Mouse (Mus musculus): Measurements from ENCODE around the gene Slc2a13. TPM values are rescaled to one million over a fixed set of nuclear protein-coding genes. Genes with fewer than 3 reads are reported as not detected.

Gene Slc2a13
- polyA plus RNA-seq, 1 experiment = 6.3 TPM

- peak; percentile 70 for DNase-seq (ENCODE audit: low read depth)
- no peak for TF ChIP-seq CTCF (IDR thresholded peaks at IDR 0.05; ENCODE audit: borderline replicate concordance, extremely low read depth, insufficient read depth, insufficient read length)
- no peak for TF ChIP-seq POLR2A (IDR thresholded peaks at IDR 0.05; ENCODE audit: borderline replicate concordance, extremely low read depth, insufficient read depth, insufficient read length, poor library complexity, severe bottlenecking)
Observed at GRCm38 (mm10) chr15:91372464-91373202, 200.4 kb downstream of the Slc2a13 start.

DNA sequence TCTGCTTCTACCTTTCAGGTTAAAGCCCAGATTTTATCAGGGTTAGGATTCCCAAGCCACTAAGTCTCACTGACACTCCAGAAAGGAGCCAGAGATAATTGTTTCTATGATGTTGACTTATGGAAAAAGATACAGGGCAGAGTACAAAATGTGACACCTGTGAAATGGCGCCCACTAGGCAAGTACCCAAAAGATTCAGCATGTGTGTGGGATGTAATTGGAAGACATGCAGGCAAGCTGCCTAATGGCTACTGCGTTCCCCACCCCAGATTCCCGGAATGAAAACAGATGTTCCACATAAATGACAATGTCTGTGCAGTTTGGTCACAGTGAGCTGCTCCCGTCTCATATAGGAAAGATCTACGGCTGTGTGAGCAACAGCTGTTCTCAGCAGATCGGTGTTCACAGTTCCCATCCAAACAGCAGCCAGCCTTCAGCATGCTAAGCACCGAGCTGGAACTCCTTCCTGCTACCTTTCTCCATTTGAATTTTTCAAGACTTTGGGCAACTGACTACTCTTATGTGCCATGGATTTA, 201.1 kb downstream of the Slc2a13 start:
- DNase-seq (ENCODE audit: low read depth) = peak; percentile 66
- TF ChIP-seq POLR2A (IDR thresholded peaks at IDR 0.05; ENCODE audit: borderline replicate concordance, extremely low read depth, insufficient read depth, insufficient read length, poor library complexity, severe bottlenecking) = no peak
- TF ChIP-seq CTCF (IDR thresholded peaks at IDR 0.05; ENCODE audit: borderline replicate concordance, extremely low read depth, insufficient read depth, insufficient read length) = no peak

DNA sequence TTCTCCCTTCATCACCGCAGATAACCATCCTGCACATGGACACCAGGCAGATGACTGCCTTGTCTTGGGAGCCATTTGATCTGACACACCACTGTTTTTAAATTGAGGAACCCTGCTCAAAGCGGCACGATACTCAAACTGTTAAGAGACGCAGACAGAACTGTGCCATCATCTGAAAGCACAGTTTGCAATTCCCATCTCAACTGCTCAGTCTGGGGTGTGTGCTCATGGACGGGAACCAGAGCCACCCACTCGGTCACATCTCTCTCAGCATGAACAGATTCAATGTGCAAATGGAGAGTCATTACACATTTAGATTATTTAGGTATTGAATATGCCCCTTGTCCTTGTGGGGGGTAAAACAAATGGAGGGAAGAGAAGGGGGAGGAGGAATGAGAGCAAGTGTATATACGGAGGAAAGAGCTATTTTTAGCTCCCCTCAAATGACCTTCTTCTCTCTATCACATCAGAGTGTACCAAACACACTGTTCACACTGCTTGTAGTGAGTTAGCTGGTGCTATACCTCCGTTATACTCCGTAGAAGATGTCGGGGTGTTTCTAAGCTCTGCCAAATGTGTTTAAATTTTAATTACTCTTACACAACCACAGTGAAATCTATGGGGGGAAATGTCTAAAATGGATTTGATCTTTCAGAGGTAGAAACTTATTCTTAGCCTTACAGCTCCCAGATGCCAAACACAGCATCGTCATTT, 203.2 kb downstream of the Slc2a13 start:
- peak; percentile 19 for DNase-seq (ENCODE audit: low read depth)
- no peak for TF ChIP-seq POLR2A (IDR thresholded peaks at IDR 0.05; ENCODE audit: borderline replicate concordance, extremely low read depth, insufficient read depth, insufficient read length, poor library complexity, severe bottlenecking)

- TF ChIP-seq POLR2A (IDR thresholded peaks at IDR 0.05; ENCODE audit: borderline replicate concordance, extremely low read depth, insufficient read depth, insufficient read length, poor library complexity, severe bottlenecking) = no peak
- TF ChIP-seq CTCF (IDR thresholded peaks at IDR 0.05; ENCODE audit: borderline replicate concordance, extremely low read depth, insufficient read depth, insufficient read length) = no peak
- no peak for DNase-seq (ENCODE audit: low read depth)
Observed at GRCm38 (mm10) chr15:91360495-91360894, 212.6 kb downstream of the Slc2a13 start.

DNA sequence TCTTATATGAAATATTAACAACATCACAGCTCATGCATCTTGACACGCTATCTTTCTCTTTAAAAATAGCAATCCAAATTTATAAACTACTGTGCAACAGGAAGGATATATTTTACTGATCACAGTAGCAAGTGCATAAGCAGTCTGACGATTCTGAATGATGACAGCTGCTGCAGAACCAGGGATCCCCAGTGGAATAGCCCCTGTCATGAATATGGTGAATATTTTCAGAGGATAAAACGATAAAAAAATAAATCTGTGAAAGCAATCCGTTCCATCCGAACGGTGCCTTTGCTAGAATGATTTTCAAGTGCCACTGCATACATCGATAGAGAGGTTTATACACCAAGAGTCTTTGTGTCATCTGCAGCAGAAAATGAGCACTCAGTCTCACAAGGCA, 222.1 kb downstream of the Slc2a13 start:
- DNase-seq (ENCODE audit: low read depth) = peak; percentile 58
- TF ChIP-seq CTCF (IDR thresholded peaks at IDR 0.05; ENCODE audit: borderline replicate concordance, extremely low read depth, insufficient read depth, insufficient read length) = no peak
- no peak for TF ChIP-seq POLR2A (IDR thresholded peaks at IDR 0.05; ENCODE audit: borderline replicate concordance, extremely low read depth, insufficient read depth, insufficient read length, poor library complexity, severe bottlenecking)

DNA sequence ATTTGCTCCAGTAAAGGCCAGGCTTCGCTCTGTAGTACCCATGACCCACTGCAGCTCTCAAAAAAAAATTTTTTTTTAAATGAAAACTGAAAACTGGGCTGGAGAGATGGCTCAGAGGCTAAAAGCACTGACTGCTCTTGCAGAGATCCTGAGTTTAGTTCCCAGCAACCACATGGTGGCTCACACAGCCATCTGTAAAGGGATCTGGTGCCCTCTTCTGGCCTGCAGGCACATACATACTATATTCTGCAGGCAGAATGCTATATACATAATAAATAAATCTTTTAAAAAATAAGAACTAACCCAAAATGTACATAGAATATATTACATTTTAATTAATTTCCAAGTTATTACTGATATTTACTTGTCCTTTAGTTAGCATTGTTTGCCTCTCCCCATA, 234.7 kb downstream of the Slc2a13 start:
- TF ChIP-seq POLR2A (IDR thresholded peaks at IDR 0.05; ENCODE audit: borderline replicate concordance, extremely low read depth, insufficient read depth, insufficient read length, poor library complexity, severe bottlenecking) (no peak), CTCF (IDR thresholded peaks at IDR 0.05; ENCODE audit: borderline replicate concordance, extremely low read depth, insufficient read depth, insufficient read length) (peak; percentile 8; the same call in 1 of the 2 replicates)

DNA sequence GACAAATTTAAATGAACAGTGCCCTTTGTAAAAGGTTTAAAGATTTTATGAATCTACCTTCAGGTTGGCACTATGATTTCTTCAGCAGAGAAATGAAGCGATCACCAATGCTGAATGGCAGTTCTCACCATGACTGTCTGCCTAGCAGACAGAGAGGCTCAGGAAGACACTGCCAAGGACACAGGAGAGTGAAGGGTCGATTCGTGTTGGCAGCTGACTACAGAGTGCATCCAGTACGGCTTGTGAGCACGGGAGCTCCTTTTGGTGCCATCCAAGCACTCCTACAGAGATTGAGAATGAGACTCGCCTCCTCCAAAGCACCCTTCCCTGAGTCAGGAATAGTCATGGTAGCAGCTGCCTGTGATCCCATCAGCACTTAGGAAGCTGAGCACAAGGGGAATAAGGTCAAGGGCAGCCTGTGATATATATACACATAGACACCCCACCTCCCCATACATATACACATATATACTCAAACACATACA, 238.6 kb downstream of the Slc2a13 start:
- DNase-seq (ENCODE audit: low read depth) = no peak
- no peak for TF ChIP-seq POLR2A (IDR thresholded peaks at IDR 0.05; ENCODE audit: borderline replicate concordance, extremely low read depth, insufficient read depth, insufficient read length, poor library complexity, severe bottlenecking)
- TF ChIP-seq CTCF (IDR thresholded peaks at IDR 0.05; ENCODE audit: borderline replicate concordance, extremely low read depth, insufficient read depth, insufficient read length) = no peak

More for the DNA sequence above, 234.7 kb downstream of the Slc2a13 start:
- peak; percentile 38 for DNase-seq (ENCODE audit: low read depth)

DNA sequence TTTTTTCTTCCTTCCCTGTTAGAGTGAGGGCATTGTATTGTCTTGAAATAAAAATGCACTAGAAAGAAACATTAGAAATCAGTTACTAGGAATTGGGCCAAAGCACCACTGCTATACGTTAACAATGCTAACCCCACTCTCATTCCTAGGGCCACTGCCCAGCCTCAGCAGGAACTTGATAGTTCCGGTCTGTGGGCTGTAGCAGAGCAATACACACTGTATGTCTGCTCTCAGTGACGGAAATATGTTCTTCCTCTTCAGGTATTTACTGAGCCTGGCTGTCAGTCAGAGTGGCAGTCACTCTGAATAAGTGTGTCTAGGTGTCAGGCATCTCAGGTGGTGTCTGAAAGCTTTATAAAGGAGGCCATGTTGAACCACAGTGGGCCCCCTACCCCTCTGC, 245.3 kb downstream of the Slc2a13 start:
- TF ChIP-seq POLR2A (IDR thresholded peaks at IDR 0.05; ENCODE audit: borderline replicate concordance, extremely low read depth, insufficient read depth, insufficient read length, poor library complexity, severe bottlenecking) (no peak), CTCF (IDR thresholded peaks at IDR 0.05; ENCODE audit: borderline replicate concordance, extremely low read depth, insufficient read depth, insufficient read length) (no peak)
- DNase-seq (ENCODE audit: low read depth) = no peak

- TF ChIP-seq POLR2A (IDR thresholded peaks at IDR 0.05; ENCODE audit: borderline replicate concordance, extremely low read depth, insufficient read depth, insufficient read length, poor library complexity, severe bottlenecking) = no peak
- TF ChIP-seq CTCF (IDR thresholded peaks at IDR 0.05; ENCODE audit: borderline replicate concordance, extremely low read depth, insufficient read depth, insufficient read length) = no peak
- no peak for DNase-seq (ENCODE audit: low read depth)
Observed at GRCm38 (mm10) chr15:91327023-91327422, 246.0 kb downstream of the Slc2a13 start.

- DNase-seq (ENCODE audit: low read depth) = no peak
- TF ChIP-seq POLR2A (IDR thresholded peaks at IDR 0.05; ENCODE audit: borderline replicate concordance, extremely low read depth, insufficient read depth, insufficient read length, poor library complexity, severe bottlenecking) (no peak), CTCF (IDR thresholded peaks at IDR 0.05; ENCODE audit: borderline replicate concordance, extremely low read depth, insufficient read depth, insufficient read length) (peak; percentile 57)
Observed at GRCm38 (mm10) chr15:91319376-91319775, 253.7 kb downstream of the Slc2a13 start.

- TF ChIP-seq CTCF (IDR thresholded peaks at IDR 0.05; ENCODE audit: borderline replicate concordance, extremely low read depth, insufficient read depth, insufficient read length) (no peak), POLR2A (IDR thresholded peaks at IDR 0.05; ENCODE audit: borderline replicate concordance, extremely low read depth, insufficient read depth, insufficient read length, poor library complexity, severe bottlenecking) (no peak)
- peak; percentile 80 for DNase-seq (ENCODE audit: low read depth)
Observed at GRCm38 (mm10) chr15:91316964-91317363, 256.1 kb downstream of the Slc2a13 start.

Measured in brain, embryonic 14.5 days (tissue).